Mouse (Mus musculus): ENCODE measurements around the gene Abcc9.

GRCm38 (mm10) chr6:142741763-142742162, 39.6 kb upstream of the Abcc9 start:
- no peak for TF ChIP-seq POLR2A (IDR thresholded peaks at IDR 0.05; ENCODE audit: low read depth, low read length)
- TF ChIP-seq CTCF (IDR thresholded peaks at IDR 0.05; ENCODE audit: borderline replicate concordance, insufficient read depth, low read length): no peak

Measured in embryonic fibroblast, embryonic 13.5 days (primary cell).